Mouse (Mus musculus) thymus, postnatal 10 days (tissue): ENCODE measurements around the gene Atf5.

Source experiments
- DNase-seq, 2 experiments: peaks; one replicate each; pipeline ENCODE4 v3.0.0; 2021; ENCODE audit warnings: low spot score in 2 of 2

Atf5 gene

DNA sequence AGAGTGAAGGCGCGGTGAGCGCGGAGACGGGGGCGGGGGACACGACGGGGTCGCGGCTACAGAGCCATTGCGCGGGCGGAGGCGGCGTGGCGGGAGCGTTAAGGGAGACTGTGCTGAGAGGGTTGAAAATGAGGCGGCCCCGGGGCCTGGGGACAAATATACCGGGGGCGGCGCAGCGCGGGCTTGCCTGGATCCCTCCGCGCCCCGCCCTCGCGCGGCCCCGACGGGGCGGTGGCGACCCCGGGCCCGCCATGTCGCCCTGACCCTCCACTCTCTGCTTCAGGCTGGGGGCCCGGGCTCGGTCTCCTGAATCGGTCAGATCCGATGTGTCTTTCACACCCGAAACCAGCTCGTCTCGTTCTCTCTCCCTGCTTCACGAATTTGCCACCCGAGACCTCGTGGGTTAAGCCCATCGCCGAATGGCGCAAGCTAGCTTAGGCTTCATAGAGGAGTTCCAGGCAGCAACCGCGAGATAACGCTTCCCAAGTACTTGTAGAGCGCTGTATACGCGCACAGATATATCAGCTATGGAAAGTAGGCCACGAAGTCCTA lies at the start of gene Atf5:
Gene Atf5 (minus strand): TSS at position 189 of the 552 bp plus-strand sequence.
- peak in 1 of 2 experiments; percentile 66 for DNase-seq

DNA sequence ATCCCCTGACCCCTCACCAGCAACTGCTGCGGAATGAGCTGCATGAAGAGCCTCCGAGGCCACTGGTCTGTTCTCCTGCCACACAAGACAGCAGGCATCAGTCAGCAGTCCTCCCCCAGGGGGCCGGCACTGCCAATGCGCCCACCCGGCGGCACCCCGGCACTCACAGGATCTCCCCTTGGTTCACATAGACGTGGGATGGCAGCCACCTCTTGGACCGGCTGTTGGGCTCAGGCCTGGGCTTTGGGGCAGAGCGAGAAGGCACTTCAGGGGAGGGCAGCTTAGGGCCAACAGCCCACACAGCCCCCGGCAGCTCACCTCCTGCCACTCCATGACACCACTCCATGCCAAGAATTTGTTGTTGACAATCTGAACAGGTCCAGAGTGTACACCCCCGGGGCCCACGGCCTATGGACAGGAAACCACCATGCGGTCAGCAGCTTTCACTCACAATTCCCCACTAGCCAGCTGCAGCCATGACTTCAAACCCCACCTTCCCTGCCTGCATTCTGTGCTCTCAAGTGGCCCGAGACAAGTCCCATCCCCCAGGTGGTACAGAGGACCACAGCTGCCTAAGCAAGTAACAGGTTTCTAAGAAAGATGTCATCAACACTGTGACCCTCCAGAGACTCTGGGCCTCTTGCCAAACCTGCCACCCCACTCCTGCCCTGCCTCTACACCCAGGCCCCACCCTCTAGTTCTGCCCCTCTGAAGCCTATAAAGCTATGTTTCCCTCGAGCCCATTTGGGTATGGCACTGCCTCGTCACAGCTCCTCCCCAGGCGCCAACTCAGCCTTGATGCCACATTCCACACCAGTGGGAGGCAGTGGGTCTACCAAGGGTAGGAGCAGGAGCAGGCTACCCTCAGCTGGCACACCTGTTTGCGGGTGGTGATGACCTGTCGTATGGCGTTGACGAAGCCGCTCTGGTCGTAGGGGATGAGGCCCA lies 48.4 kb upstream of the Atf5 start:
- no peak for DNase-seq

DNA sequence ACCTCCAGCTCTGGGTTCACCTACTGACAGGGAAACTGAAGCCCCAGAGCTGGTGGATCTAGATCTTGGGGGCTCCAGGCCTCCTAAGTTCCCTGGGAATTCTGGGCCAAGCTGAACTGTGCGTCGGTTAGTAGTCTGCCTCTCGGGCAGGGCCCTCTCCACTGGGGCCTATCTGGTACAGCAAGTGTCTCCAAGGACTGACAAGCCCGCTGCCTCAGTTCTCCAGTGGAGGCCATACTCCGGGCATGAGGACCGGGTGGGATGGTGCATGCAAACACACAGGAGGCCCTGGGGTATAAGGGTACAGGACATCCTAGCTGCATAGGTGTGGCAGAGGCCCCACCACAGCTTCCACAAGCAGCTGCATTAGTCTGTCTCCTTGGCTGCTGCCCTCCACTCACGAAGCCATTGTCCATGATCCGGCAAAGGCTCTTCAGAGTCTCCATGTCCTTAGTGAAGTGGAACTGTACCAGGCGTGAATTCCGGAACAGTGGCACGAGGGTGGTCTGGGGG lies 47.6 kb upstream of the Atf5 start:
- no peak for DNase-seq

DNA sequence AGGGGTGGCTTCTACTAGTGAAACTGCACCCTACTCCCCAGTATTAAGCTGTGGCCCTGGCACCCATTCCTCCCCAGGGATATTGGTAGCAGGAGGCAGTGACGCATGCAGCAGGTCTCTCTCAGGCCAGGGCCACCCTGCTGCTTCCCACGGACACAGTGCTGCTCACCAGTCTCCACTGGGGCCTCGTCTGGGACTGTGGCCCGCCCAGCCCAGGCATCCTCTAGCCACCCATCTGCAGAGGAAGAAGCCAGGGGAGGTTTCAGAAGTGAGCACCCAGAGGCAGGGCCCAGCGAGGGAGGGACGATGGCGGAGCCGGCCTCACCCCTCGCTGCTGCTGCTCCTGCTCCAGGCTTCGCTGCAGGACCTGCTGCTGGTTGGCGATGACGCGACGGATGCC lies 46.8 kb upstream of the Atf5 start:
- DNase-seq = no peak

DNA sequence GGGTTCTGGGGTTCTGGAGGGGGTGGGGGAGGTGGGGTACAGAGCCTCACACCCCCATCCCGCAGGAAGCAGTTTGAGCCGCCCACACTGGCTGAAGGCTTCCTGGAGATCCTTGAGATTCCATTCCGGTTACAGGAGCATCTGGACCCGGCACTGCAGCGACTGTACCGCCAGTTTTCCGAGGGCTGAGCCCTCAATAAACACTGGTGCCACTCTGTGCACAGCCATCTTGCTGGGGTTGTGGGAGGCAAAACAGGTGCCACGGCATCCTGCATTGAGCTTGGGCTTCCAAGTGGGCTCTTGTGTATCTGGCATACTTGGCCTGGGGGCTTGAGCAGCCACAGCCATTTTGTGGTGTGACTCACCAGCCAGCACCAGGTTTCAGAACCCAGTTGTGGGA lies 46.0 kb upstream of the Atf5 start:
- DNase-seq = no peak

DNA sequence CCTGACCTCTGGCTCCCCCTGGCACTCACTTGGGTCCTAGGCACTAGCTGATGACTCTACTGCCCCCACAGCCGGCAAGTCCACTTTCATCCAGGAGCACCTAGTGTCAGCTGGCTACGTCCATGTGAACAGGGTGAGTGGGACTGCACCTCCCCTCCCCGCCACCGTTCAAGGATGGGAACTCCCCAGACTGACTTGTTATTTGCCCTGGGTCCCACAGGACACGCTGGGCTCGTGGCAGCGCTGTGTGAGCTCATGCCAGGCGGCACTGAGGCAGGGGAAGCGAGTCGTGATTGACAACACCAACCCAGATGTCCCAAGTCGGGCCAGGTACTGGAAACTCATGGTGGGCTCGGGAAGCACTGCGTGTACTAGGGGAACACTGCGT lies 45.0 kb upstream of the Atf5 start:
- DNase-seq = no peak

DNA sequence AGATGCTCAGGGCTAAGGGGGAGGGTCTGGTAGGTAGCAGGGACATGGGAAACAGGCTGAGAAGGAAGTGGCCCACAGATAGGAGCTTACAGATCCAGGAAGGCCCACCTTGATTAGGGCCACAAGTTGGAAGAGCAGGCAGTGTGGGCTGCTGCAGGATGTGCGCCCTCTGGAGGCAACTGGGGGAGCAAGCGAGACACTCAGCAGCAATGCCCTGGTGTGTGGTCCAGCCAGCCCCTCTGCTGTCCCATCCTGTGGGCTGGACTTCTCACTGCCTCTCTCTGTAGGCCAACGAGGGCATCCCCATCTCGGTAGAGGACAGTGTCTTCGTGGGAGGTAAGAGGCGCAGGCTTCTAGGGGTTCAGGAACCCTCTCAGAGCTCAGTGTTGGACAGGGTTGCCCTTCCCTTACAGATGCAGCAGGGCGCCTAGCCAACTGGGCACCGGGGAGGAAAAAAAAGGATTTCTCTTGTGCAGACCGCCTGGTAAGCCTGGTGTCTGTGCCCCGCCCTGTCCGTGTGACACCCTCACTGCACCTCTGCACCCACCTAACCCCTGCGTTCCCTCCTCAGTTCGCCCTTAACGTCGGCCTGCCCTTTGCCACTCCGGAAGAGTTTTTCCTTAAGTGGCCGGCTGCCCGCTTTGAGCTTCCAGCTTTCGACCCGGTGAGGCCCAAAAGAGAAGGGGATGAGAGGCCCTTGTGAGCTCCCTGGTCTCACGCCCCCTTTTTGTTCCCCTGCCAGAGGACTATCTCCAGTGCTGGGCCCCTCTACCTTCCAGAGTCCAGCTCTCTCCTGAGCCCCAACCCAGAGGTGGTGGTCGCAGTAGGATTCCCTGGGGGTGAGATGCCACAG lies 44.3 kb upstream of the Atf5 start:
- DNase-seq = peak in 1 of 2 experiments; percentile 75

DNA sequence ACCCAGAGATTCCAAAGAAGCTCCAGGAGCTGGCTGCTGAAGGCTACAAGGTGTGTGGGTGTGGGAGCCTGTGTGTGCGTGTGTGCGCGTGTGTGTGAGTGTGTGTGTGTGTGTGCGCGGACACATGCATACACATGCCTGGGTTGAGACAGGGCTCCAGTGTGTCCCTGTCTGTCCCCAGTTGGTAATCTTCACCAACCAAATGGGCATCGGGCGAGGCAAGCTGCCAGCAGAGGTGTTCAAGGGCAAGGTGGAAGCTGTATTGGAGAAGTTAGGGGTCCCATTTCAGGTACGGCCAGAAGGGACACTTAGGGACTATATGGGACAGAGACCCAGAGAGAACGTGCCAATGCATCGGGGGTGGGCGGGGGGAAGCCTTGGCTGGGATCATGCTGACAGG lies 43.4 kb upstream of the Atf5 start:
- DNase-seq = no peak

DNA sequence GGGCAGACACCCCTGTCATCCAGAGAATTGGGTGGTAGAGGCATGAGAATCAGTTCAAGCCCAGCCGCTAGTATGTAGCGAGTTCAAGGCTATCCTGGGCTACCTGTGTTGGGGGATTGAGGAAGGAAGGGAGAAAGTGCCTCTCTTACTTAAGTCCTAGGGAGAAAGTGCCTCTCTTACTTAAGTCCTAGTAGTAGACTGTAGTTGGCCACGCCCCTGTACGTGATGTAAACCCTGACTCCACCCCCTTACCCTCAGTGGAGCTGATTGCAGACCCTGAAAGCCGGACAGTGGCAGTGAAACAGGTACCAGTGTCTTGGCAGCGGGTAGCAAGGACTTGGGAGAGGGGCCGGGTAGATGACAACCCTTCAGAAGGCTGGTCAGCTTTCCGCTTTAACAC lies 41.4 kb upstream of the Atf5 start:
- peak in 1 of 2 experiments; percentile 48 for DNase-seq

DNA sequence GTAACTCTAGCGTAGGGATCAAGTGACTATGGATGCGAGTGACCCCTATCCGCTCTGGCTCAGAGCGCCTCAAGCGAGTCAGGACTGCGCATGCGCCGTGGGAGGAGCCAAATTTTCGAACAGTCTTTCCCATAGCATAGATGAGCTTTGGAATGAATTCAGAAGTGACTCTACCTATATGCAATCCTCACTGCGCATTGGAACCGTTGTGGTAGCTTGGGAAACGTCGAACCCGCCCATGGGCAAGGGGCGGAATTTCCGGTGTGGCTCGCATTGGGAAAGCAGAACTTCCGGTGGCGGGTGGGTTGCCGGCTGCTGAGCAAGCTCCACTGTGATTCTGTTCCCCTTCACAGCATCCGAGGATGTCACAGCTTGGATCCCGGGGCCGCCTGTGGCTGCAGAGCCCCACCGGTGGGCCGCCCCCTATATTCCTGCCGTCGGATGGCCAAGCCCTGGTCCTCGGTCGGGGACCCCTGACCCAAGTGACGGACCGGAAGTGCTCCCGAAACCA lies 40.6 kb upstream of the Atf5 start, which contains the start of gene Pnkp:
Gene Pnkp (plus strand): TSS at position 98 of the 511 bp plus-strand sequence.
- peak; percentile 80 to 84 for DNase-seq

DNA sequence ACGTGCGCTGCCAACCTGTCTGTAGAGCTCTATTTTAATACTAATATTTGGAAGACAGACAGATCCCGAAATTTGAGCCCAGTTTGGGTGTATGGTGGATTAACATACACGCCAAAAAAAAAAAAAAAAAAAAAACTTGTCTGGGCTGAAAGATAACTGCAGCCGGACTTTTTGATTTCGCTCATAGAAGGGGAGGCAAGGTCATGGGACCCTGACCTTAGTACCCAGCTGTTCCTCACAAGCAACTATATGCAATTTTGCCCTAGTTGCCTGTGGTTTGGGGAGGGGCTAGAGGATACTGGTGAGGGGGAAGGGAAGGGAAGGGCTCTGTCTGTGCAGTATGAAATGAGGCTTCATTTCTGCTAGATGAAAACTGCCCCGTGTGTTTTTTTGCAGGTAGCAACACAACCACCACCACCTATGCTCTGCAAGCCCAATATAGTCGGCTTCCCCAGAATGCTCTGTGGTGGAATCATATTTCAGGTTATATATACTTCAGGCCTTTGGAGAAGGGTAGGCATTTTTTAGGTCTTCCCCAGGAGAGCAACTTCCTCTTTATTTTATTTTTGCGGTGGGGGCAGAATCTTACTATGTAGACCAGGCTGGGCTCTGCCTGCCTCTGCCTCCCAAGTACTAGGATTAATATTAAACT lies 39.9 kb upstream of the Atf5 start:
- DNase-seq = peak in 1 of 2 experiments; percentile 48

DNA sequence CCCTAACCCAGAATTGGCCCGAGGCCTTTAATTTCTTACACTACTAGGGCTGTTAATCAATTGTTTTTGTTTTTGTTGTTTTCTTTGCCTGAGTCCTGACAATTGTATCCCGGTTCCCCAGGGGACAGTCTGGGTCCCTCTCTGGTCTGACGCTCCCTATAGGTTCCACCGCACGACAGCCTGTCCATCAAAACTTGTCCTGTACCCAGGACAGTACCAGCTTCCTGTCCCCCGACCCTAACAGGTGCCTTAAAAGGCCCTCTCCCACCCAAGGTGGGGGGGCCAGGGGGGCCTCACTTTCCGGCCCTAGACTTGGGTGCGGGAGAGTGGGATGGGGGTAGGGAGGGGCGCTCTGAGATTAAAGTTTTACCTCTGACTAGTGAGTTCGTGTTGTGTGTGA lies 38.6 kb upstream of the Atf5 start:
- DNase-seq = no peak

DNA sequence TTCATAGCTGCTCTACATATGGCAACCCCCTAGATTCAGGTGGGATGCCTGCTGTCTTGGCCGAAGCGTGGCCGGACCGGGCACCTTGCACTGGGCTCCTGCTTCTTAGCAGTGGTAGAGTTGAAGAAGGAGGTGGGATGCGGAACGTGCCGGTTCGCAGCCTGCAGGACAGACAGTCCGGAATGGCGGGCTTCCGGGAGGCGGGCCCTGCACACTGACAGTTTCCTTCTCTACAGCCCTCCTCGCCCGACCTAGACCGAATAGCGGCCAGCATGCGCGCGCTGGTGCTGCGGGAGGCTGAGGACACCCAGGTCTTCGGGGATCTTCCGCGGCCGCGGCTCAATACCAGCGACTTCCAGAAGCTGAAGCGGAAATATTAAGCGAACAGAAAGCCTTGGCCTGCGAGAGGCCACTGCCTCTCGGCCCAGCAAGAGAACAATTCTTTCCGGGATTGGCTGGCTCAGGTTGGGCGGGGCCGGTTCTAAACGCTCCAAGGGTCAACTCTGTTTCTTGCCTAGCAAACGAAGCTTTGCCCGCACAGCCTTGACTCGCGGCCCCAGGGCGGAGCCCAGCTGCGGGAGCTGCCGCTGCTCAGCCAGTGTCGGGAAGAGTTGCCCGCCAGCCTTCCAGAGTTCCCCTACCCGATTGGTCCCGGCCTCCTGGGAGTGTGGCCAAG lies 38.0 kb upstream of the Atf5 start:
- DNase-seq = peak; percentile 73 to 75

DNA sequence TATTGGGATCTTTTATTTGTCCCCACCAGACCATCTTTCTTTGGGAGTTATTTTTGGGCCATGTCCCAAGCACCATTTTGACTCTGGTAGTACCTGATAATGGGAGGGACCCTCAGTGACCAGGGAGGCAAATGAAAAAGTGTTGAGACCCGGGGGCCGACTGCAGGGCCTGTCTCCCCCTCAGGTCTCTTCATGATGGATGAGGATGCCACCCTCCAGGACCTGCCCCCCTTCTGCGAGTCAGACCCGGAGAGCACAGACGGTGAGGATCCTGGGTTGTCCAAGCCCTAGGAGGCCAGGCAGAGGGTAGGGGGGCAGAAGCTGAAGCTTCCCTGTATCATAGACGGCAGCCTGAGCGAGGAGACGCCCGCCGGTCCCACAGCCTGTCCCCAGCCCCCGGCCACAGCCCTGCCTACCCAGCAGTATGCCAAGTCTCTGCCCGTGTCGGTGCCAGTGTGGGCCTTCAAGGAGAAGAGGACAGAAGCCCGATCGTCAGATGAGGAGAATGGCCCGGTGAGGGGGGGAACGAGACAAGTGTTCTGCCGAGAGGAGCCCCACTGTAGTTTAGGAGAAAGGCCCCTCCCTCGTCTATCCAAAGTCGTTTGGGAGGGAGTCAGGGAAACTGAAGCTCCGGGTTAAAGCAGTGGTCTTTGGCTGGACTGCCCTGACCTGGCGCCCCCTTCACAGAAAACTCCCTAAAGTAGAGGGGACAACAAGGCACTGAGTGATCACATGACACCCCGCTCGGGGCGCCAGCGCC lies 37.3 kb upstream of the Atf5 start:
- no peak for DNase-seq

DNA sequence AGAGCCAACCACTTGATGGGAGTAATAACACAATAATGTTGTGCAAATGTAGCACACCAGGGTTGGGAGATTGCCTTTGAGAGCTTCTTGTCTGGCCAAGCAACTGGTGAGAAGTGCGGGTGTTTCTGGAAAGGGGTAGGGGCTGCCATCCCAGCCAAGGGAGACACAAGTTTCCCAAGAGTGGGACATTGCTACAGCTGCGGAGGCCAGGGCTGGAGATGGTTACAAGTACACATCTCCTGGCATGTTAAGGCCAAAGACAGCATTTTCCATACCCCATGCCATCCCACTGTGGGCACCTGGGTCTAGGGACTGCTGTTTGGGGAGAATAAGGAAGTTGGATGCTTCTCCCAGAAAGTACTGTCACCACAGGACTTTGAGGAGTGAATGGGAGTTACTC lies 36.6 kb upstream of the Atf5 start:
- no peak for DNase-seq

DNA sequence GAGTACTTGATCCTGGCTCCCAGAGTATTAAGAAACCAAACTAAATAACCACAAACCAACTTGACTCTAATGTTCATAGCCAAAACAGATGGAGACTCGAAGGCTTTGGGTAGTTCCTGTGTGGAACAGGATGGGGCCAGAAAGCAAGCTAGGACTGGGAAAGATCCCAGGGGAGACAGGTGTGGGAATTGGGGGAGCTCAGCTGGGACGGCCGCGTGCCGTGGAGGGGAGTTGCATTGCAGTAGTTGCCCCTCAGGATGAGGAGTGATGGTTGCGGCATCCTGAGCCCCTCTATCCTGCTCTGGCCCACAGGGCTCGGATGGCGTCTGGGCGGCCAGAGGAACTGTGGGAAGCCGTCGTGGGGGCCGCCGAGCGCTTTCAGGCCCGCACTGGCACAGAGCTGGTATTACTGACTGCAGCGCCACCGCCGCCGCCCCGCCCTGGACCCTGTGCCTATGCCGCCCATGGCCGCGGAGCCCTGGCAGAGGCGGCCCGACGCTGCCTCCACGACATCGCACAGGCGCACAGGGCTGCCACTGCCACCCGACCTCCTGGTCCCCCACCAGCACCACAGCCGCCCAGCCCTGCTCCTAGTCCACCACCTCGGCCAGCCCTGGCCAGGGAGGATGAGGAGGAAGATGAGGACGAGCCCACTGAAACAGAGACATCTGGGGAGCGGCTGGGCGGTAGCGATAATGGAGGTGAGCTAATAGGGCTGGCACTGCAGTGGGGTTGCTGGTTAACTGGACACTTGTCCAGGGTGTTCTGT lies 36.0 kb upstream of the Atf5 start:
- no peak for DNase-seq

DNA sequence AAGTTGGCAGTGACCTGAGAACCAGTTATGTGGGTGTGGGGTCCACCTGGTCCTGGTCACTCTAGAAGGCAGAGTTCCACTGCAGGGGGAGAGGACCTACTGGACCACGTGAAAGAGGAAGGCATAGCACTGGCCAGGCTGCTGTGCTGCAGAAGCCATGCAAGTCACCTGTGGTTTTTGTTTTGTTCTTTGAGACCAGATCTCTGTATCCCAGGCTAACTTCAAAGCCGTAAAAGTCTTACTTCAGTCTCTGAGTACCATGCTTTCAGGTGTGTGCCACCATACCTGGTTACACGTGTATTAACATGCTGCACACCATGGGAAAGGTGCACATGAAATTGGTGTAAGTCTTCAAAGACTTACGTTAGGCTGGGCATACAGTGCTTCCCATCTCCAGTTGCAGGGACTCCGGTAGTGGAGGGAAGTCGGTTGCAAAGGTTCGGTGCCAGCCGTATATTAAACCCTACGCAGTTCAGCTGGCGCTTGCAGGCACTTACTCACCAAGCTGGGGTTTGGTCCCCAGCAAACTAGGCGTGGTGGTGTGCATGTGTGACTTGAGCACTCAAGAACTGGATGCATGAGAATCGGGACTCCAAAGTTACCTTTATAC lies 35.3 kb upstream of the Atf5 start:
- no peak for DNase-seq

DNA sequence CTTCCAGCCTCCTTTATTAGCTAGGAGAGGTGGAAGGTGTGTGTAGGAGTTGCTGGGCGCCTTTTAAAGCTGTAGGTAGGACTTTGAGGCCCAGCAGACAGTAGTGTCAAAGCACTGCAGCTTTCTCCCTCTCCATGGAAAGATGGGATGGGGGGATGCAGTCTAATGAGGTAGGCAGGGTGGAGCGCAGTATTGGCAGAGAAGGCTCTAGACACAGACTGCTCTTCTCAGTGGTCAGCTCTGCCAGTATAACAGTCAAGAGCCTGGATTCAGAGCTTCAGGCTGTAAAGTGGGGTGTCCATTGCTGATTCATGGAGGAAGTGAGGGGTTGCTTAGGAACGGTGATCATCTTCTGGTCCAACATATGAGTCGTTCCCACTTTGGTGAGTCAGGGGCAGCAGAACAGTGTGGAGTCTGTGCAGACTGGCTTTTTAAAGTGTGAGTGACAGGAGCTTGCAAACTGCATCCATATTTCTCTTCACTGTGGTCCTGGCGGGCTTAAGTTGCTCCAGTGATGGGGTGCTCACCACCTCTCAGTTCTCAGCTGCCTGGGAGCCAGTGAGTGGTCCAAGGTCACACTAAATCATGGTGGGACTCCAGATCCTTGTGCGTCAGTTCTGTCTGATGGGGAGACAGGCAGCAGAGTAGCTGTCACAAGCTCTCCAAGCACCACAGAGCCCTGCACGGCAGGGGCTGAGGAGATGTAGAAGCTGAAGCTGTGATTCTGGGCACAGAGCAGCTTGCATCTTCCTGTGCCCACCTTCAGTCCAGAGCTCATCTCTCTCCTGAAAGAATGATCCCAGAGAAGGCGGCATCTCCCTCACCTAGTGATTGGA lies 34.5 kb upstream of the Atf5 start:
- DNase-seq = no peak
